Mouse (Mus musculus) testis, adult 2 months (tissue): ENCODE results near the gene Tldc1. TPM values are rescaled to one million over a fixed set of nuclear protein-coding genes. Genes with fewer than 3 reads are reported as not detected.

Experiments used
- H3K27ac ChIP-seq: fragments of 200-500 bp; 2 replicates; pipeline ENCODE4 v1.5.1; 2012; ENCODE audit warnings: low read depth, low read length; ENCODE audit not compliant: control insufficient read depth, insufficient read depth
- H3K27me3 ChIP-seq: fragments of 200-500 bp; 2 replicates; pipeline ENCODE4 v1.6.1; 2012; ENCODE audit warnings: mild to moderate bottlenecking, low read length, moderate library complexity; ENCODE audit not compliant: control insufficient read depth, insufficient read depth
- H3K36me3 ChIP-seq: fragments of 200-500 bp; 2 replicates; pipeline ENCODE4 v1.6.1; 2012; ENCODE audit warnings: mild to moderate bottlenecking, low read length; ENCODE audit not compliant: control insufficient read depth, insufficient read depth
- H3K4me1 ChIP-seq: fragments of 200-500 bp; 2 replicates; pipeline ENCODE4 v1.6.1; 2012; ENCODE audit warnings: low read length; ENCODE audit not compliant: control insufficient read depth, insufficient read depth
- H3K4me3 ChIP-seq: fragments of 200-500 bp; 2 replicates; pipeline ENCODE4 v1.5.1; 2012; ENCODE audit warnings: low read depth, mild to moderate bottlenecking, low read length, moderate library complexity, mixed read lengths; ENCODE audit not compliant: control insufficient read depth
- CTCF ChIP-seq: fragments of 200-500 bp; IDR thresholded peaks from 2 replicates; pipeline ENCODE4 v1.5.1; 2012; ENCODE audit warnings: low read depth, mild to moderate bottlenecking, inconsistent platforms, low read length, moderate library complexity; ENCODE audit not compliant: control insufficient read depth, insufficient read depth, insufficient replicate concordance
- POLR2A ChIP-seq: fragments of 200-500 bp; IDR thresholded peaks from 2 replicates; pipeline ENCODE4 v1.6.1; 2012; ENCODE audit warnings: low read depth, mild to moderate bottlenecking, inconsistent platforms, low read length, moderate library complexity; ENCODE audit not compliant: control insufficient read depth
- polyA plus RNA-seq: library from polyadenylated mRNA; depleted of rRNA; stranded (reverse); fragments of >200 nt; gene quantifications from 2 replicates; pipeline ENCODE4 v1.2.3, GENCODE M21; 2012

Gene Tldc1
- polyA plus RNA-seq, 1 experiment: 6.8 TPM

DNA sequence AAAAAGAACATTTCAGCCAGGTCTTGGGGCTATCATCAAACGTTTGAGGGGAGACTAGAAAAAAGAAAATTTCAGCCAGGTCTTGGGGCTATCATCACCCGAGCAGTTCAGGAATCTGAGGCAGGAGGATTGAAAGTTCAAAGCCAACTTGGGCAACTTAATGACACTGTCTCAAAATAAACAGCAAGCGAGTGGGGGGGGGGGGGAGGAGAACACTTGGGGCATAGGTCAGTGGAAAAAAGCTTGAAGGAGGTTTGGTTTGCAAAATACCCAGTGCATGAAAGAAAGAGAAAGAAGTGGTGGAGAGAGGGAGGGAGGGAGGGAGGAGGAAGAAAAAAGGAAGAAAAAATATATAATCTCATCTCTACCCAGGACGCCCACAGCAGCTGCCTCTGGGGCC, 9.1 kb upstream of the Tldc1 start:
- H3K4me1 ChIP-seq: peaks cover 18% of the 10 kb centered on the region
- no peak overlapping the region for H3K4me3 ChIP-seq
- TF ChIP-seq POLR2A: no peak
- TF ChIP-seq CTCF: no peak
- no peaks in the 10 kb centered on the region for H3K27me3 ChIP-seq
- no peak overlapping the region for H3K27ac ChIP-seq
- no peaks in the 10 kb centered on the region for H3K36me3 ChIP-seq

DNA sequence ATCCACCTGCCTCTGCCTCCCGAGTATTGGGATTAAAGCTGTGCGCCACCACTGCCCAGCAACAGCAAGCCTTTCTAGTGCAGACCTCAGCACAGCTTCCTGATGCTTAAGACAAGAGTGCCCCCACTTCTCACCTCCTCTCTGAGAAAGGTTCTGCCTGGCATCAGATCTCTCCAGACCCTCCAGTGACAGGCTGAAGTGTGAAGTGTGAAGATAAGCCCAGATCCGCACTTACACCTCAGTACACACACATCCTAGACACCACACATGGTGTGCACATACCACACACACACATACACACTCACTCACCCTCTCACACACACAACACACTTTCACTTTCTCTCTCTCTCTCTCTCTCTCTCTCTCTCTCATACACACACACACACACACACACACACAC, 8.7 kb upstream of the Tldc1 start:
- H3K27me3 ChIP-seq: no peaks in the 10 kb centered on the region
- no peaks in the 10 kb centered on the region for H3K36me3 ChIP-seq
- H3K4me1 ChIP-seq: peaks cover 14% of the 10 kb centered on the region
- no peak overlapping the region for H3K4me3 ChIP-seq
- no peak for TF ChIP-seq POLR2A
- no peak for TF ChIP-seq CTCF
- no peak overlapping the region for H3K27ac ChIP-seq

DNA sequence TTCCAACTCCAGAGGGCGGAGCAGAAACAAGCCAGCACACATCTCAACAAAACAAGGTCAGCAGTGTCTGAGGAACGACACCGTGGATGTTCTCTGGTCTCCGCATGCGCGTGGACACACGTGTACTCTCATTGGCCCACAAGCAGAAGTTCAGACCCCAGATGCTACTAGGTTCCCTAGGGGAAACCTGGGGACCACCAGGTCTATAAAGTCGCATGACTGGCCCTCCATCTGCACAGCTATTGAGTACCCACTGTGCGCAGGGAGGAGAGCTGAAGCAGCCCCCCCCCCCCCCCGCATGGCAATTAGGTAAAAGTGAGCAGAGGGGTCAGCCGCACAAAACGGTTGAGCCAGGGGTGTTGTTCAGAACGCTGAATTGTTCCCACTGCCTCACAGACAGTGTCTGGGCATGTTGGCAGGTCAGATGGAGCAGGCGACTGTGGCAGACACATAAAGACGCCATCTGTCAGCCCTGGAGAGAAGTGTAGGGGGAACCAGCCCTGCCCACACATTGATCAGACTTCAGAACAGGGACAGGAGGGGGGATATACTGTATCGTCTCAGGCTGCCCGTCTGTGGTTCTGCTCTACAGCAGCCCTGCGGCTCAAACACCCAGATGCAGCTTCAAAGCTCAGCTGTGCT, 7.7 kb upstream of the Tldc1 start:
- Histone ChIP-seq H3K36me3 (no peaks in the 10 kb centered on the region), H3K27me3 (no peaks in the 10 kb centered on the region), H3K4me3 (no peak overlapping the region), H3K4me1 (peaks cover 4% of the 10 kb centered on the region), H3K27ac (no peak overlapping the region)
- TF ChIP-seq POLR2A (no peak), CTCF (no peak)

DNA sequence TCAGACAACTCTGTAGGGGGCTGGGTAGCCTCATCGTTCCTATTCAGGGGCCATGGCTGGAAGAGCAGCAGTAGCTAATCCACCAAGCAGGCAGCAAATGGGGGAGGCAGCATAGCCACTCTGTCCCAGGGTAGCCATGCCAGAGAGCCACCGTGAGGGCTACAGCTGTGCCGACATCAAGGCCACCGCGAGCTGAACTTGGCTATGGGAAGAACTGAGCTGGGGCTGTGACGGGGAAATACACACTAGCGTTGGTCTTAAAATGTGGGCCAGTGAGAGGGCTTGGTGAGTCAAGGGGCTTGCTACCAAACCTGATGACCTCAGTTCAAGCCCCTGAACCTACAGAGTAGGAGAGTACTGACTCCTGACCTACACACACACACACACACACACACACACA, 6.5 kb upstream of the Tldc1 start:
- H3K4me1 ChIP-seq: peaks cover 2% of the 10 kb centered on the region
- H3K4me3 ChIP-seq: no peak overlapping the region
- no peaks in the 10 kb centered on the region for H3K27me3 ChIP-seq
- TF ChIP-seq POLR2A (no peak), CTCF (no peak)
- H3K36me3 ChIP-seq: no peaks in the 10 kb centered on the region
- H3K27ac ChIP-seq: no peak overlapping the region

DNA sequence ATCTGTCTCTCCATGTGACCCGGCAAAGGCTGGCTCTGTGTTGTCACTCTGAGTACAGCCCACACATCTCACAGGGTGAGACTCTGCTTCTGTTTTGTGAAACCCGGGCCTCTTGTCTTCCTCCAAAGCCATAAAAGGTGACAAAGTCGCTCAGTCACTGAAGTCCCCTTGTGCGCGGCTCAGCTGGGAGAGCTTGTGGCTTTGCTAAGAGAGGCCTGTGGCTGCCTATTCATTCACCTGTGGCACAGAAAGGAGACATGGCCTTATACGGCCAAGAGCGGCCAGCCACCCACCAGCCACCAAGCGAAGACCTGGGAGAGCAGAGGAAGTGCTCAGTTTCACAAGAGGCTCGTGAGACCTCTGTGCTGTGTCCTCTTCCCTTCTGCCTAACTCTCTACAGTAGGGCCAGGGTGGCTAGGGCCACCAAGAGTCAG, 5.9 kb upstream of the Tldc1 start:
- no peak for TF ChIP-seq CTCF
- no peak for TF ChIP-seq POLR2A
- Histone ChIP-seq H3K36me3 (no peaks in the 10 kb centered on the region), H3K27ac (no peak overlapping the region), H3K4me1 (peaks cover 6% of the 10 kb centered on the region), H3K27me3 (no peaks in the 10 kb centered on the region), H3K4me3 (no peak overlapping the region)

DNA sequence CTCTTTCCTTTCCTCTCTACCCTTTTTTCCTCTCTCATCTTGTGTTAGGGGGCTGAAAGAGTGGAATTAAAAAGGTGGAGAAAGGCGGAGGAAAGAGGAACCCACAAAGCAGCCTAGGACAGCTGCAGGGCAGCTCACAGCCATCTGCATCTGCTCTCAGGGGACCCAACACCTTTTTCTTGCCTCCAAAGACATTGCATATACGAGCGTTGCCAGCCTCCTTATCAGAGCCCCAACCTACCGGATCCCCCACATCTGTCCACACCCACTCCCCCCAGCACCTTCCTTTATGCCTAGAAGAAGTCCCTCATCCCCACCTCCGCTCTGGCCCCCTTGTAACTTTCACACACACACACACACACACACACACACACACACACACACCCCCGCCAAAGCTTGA, 5.4 kb upstream of the Tldc1 start:
- TF ChIP-seq CTCF (no peak), POLR2A (no peak)
- Histone ChIP-seq H3K27ac (no peak overlapping the region), H3K27me3 (no peaks in the 10 kb centered on the region), H3K4me1 (peaks cover 11% of the 10 kb centered on the region), H3K36me3 (no peaks in the 10 kb centered on the region), H3K4me3 (no peak overlapping the region)

DNA sequence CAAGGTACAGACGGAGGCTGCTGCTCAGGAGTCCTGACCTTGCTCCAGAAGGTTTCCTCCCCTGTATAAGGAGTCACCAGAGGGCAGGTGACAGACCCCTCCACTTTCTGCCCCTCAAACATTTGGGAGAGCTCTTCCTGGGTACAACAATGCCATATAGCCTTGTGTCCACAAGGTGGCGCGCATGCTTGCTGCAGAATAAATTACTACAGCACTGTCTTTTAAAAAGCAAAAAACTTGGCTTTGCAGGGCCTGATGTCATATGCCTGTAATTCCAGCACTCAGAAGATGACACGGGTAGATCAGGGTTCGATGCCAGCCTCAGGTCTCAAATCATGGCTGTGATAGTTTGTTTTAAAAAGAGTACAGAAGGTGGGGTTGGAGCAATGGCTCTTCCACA, 4.5 kb upstream of the Tldc1 start:
- TF ChIP-seq CTCF (peak; percentile 57), POLR2A (no peak)
- Histone ChIP-seq H3K4me3 (no peak overlapping the region), H3K36me3 (no peaks in the 10 kb centered on the region), H3K27ac (no peak overlapping the region), H3K4me1 (peaks cover 14% of the 10 kb centered on the region), H3K27me3 (no peaks in the 10 kb centered on the region)
